Mouse (Mus musculus): ENCODE measurements around the gene Zfp13. TPM values are rescaled to one million over a fixed set of nuclear protein-coding genes. Genes with fewer than 3 reads are reported as not detected.
"Not testable (repeated sequence)": the region's sequence is repeated elsewhere in the genome, so short reads cannot be mapped to it uniquely, and the experiment has no call there.

Gene Zfp13
- total RNA-seq, 2 experiments from 2014 or later = not detected

- no peak for ATAC-seq (replicated peaks; ENCODE audit: low FRiP score, poor library complexity, severe bottlenecking)
These were observed 60.8 kb downstream of the Zfp13 start for GRCm38 (mm10) chr17:23538299-23539015.

GRCm38 (mm10) chr17:23537554-23538255 is 61.6 kb downstream of the Zfp13 start:
- ATAC-seq (replicated peaks; ENCODE audit: low FRiP score, poor library complexity, severe bottlenecking) = no peak

DNA sequence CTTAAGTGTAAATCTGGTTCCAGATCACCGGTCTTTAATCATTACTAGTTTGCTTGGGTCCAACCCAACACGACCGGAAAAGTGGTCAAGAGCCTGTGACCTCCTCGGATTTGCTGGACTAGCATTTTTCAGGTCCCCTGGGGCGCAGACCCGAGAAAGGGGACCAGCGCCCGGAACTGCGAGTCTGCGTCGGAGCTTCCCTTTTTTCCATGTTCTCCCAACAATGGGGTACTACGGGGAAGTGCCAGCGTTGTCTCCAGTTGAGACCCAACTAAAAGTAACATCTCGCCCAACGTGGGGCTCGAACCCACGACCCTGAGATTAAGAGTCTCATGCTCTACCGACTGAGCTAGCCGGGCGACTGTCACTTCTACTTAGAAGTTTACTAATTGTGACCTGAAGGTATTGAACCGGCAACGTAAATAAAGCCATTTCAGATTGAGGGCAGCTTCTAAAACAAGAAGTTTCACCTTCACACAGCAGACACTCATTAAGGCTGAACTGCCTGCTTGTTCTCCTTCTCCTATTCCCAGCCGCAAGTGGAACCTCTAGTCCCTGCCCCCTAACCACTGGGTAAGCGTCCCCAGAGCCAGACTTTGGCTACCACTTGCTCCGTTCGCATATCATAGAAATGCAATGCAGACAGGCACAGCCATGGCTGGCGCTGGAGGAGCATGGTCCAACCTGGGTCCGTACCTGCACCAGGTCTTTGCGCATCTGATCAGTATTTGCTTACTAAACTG is 64.1 kb downstream of the Zfp13 start:
- not testable (repeated sequence) for ATAC-seq (replicated peaks; ENCODE audit: low FRiP score, poor library complexity, severe bottlenecking)

- ATAC-seq (replicated peaks; ENCODE audit: low FRiP score, poor library complexity, severe bottlenecking) = not testable (repeated sequence)
These were observed 65.4 kb downstream of the Zfp13 start for GRCm38 (mm10) chr17:23533591-23534490.

- ATAC-seq (replicated peaks; ENCODE audit: low FRiP score, poor library complexity, severe bottlenecking) = not testable (repeated sequence)
These were observed 67.9 kb downstream of the Zfp13 start for GRCm38 (mm10) chr17:23531408-23531807.

Other genes with a start within 250 kb of the Zfp13 start
- gene Vmn2r116, start 214.9 kb downstream of the Zfp13 start, total RNA-seq (2015; ENCODE audit: low replicate concordance) = not detected in 2 replicates
- not detected in 2 replicates for gene Vmn2r116, start 214.9 kb downstream of the Zfp13 start, total RNA-seq (2017; ENCODE audit: low replicate concordance)
- not detected in 2 replicates for gene Vmn2r117, start 119.8 kb downstream of the Zfp13 start, total RNA-seq (2015; ENCODE audit: low replicate concordance)
- gene Vmn2r117, start 119.8 kb downstream of the Zfp13 start, total RNA-seq (2017; ENCODE audit: low replicate concordance) = not detected in 2 replicates
- 2.2 and 3.4 TPM in 2 replicates for gene Zfp213, start 35.2 kb downstream of the Zfp13 start, total RNA-seq (2015; ENCODE audit: low replicate concordance)
- 0.90 and 1.4 TPM in 2 replicates for gene Zfp213, start 35.2 kb downstream of the Zfp13 start, total RNA-seq (2017; ENCODE audit: low replicate concordance)
- gene Zscan10, start 1.4 kb upstream of the Zfp13 start, total RNA-seq (2015; ENCODE audit: low replicate concordance) = not detected in 2 replicates
- not detected in 2 replicates for gene Zscan10, start 1.4 kb upstream of the Zfp13 start, total RNA-seq (2017; ENCODE audit: low replicate concordance)
- 4.6 and 7.9 TPM in 2 replicates for gene Mmp25, start 45.8 kb upstream of the Zfp13 start, total RNA-seq (2015; ENCODE audit: low replicate concordance)
- gene Mmp25, start 45.8 kb upstream of the Zfp13 start, total RNA-seq (2017; ENCODE audit: low replicate concordance) = 1.3 and 1.5 TPM in 2 replicates
- not detected in 2 replicates for gene Bicdl2, start 61.0 kb upstream of the Zfp13 start, total RNA-seq (2015; ENCODE audit: low replicate concordance)
- gene Bicdl2, start 61.0 kb upstream of the Zfp13 start, total RNA-seq (2017; ENCODE audit: low replicate concordance) = not detected in 2 replicates
- 6.3 and 15.9 TPM in 2 replicates for gene Hcfc1r1, start 74.1 kb upstream of the Zfp13 start, total RNA-seq (2015; ENCODE audit: low replicate concordance)
- 8.6 and 11.0 TPM in 2 replicates for gene Hcfc1r1, start 74.1 kb upstream of the Zfp13 start, total RNA-seq (2017; ENCODE audit: low replicate concordance)
- gene Thoc6, start 74.4 kb upstream of the Zfp13 start, total RNA-seq (2015; ENCODE audit: low replicate concordance) = 11.3 and 11.9 TPM in 2 replicates
- gene Thoc6, start 74.4 kb upstream of the Zfp13 start, total RNA-seq (2017; ENCODE audit: low replicate concordance) = 3.5 and 4.0 TPM in 2 replicates
- gene Tnfrsf12a, start 78.0 kb upstream of the Zfp13 start, total RNA-seq (2015; ENCODE audit: low replicate concordance) = 5.0 TPM in 1 of 2 replicates, not detected in the other
- 6.1 TPM in 1 of 2 replicates, not detected in the other for gene Tnfrsf12a, start 78.0 kb upstream of the Zfp13 start, total RNA-seq (2017; ENCODE audit: low replicate concordance)
- not detected in 2 replicates for gene Cldn6, start 79.8 kb upstream of the Zfp13 start, total RNA-seq (2015; ENCODE audit: low replicate concordance)
- not detected in 2 replicates for gene Cldn6, start 79.8 kb upstream of the Zfp13 start, total RNA-seq (2017; ENCODE audit: low replicate concordance)
- not detected in 2 replicates for gene Cldn9, start 84.5 kb upstream of the Zfp13 start, total RNA-seq (2015; ENCODE audit: low replicate concordance)
- not detected in 2 replicates for gene Cldn9, start 84.5 kb upstream of the Zfp13 start, total RNA-seq (2017; ENCODE audit: low replicate concordance)
- not detected in 2 replicates for gene 1520401A03Rik, start 123.3 kb upstream of the Zfp13 start, total RNA-seq (2015; ENCODE audit: low replicate concordance)
- gene 1520401A03Rik, start 123.3 kb upstream of the Zfp13 start, total RNA-seq (2017; ENCODE audit: low replicate concordance) = not detected in 2 replicates
- 50.3 and 81.4 TPM in 2 replicates for gene Pkmyt1, start 126.8 kb upstream of the Zfp13 start, total RNA-seq (2015; ENCODE audit: low replicate concordance)
- gene Pkmyt1, start 126.8 kb upstream of the Zfp13 start, total RNA-seq (2017; ENCODE audit: low replicate concordance) = 30.7 and 39.9 TPM in 2 replicates
- gene Paqr4, start 141.4 kb upstream of the Zfp13 start, total RNA-seq (2015; ENCODE audit: low replicate concordance) = 1.4 and 10.1 TPM in 2 replicates
- 7.5 and 11.2 TPM in 2 replicates for gene Paqr4, start 141.4 kb upstream of the Zfp13 start, total RNA-seq (2017; ENCODE audit: low replicate concordance)
- gene Kremen2, start 146.3 kb upstream of the Zfp13 start, total RNA-seq (2015; ENCODE audit: low replicate concordance) = not detected in 2 replicates
- not detected in 2 replicates for gene Kremen2, start 146.3 kb upstream of the Zfp13 start, total RNA-seq (2017; ENCODE audit: low replicate concordance)
- 2.1 and 2.9 TPM in 2 replicates for gene Flywch1, start 172.1 kb upstream of the Zfp13 start, total RNA-seq (2015; ENCODE audit: low replicate concordance)
- 3.4 and 14.2 TPM in 2 replicates for gene Flywch1, start 172.1 kb upstream of the Zfp13 start, total RNA-seq (2017; ENCODE audit: low replicate concordance)
- gene Flywch2, start 186.6 kb upstream of the Zfp13 start, total RNA-seq (2015; ENCODE audit: low replicate concordance) = not detected in 2 replicates
- not detected in 2 replicates for gene Flywch2, start 186.6 kb upstream of the Zfp13 start, total RNA-seq (2017; ENCODE audit: low replicate concordance)
- gene Srrm2, start 191.0 kb upstream of the Zfp13 start, total RNA-seq (2015; ENCODE audit: low replicate concordance) = 468 and 572 TPM in 2 replicates
- 294 and 325 TPM in 2 replicates for gene Srrm2, start 191.0 kb upstream of the Zfp13 start, total RNA-seq (2017; ENCODE audit: low replicate concordance)
- 137 and 167 TPM in 2 replicates for gene Elob, start 229.6 kb upstream of the Zfp13 start, total RNA-seq (2015; ENCODE audit: low replicate concordance)
- 51.7 and 117 TPM in 2 replicates for gene Elob, start 229.6 kb upstream of the Zfp13 start, total RNA-seq (2017; ENCODE audit: low replicate concordance)
- not detected in 2 replicates for gene Prss33, start 236.6 kb upstream of the Zfp13 start, total RNA-seq (2015; ENCODE audit: low replicate concordance)
- gene Prss33, start 236.6 kb upstream of the Zfp13 start, total RNA-seq (2017; ENCODE audit: low replicate concordance) = not detected in 2 replicates
- not detected in 2 replicates for gene Prss32, start 244.4 kb upstream of the Zfp13 start, total RNA-seq (2015; ENCODE audit: low replicate concordance)
- gene Prss32, start 244.4 kb upstream of the Zfp13 start, total RNA-seq (2017; ENCODE audit: low replicate concordance) = not detected in 2 replicates
- not detected in 2 replicates for gene Prss41, start 244.7 kb upstream of the Zfp13 start, total RNA-seq (2015; ENCODE audit: low replicate concordance)
- not detected in 2 replicates for gene Prss41, start 244.7 kb upstream of the Zfp13 start, total RNA-seq (2017; ENCODE audit: low replicate concordance)